Mouse (Mus musculus): ENCODE measurements at regions not wholly inside any gene's neighbourhood (a gene's known extent, or its start where the extent isn't known, plus 50 kb on each side); places are given as distances from the start of the nearest gene placed in this dataset.

DNA sequence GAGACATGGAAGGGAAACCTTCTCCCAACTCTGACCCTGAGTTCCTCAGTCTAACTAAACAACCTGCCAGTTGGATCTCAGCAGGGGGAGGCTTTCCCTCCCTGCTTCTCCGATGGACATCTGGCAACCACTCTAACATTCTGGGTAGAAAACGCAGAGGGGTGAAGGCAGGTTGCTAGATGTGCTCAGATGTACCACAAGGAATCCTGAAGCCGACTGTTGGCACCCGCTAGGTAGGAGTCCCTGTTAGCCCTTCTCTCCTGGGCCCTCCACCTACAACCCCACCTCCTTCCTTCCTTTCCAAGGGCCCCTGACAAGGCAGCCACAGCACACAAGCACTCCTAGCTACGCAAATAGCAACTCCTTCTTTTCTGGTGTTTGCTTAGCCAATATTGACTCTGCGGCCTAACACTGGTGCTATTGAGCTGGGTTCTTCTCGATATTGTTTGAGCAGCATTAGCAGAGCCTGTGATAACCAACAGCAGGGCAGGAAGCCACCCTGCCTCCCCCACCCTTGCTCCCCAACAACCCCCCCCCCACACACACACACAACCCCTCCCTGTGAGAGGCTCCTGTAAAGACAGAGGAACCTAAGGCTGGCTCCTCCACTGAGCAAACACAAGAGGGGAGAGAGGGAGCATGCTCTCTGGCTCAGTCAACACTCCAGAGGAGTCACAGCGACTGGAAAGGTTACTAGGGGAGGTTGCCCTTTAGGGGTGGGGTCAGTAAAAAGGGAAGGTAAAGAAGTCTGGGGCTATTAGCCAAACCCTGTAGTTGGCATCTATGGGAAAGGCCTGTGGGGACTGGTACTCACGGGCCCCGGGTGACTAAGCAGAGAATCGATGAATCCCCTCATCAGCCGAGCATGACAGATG, 105.8 kb downstream of the Rplp1 start:
- ATAC-seq (ENCODE audit: insufficient read depth) (peak; percentile 69), DNase-seq (ENCODE audit: low read depth in 3 of 3, low spot score in 3 of 3) (peak in 2 of 3 experiments; percentile 20 to 30)
- H3K27ac ChIP-seq, result no peak overlapping the region
- TF ChIP-seq CTCF (IDR thresholded peaks at IDR 0.05; ENCODE audit: low read depth), result no peak
- no peak for TF ChIP-seq EP300 (IDR thresholded peaks at IDR 0.05; ENCODE audit: low read depth)
- H3K9me3 ChIP-seq (ENCODE audit: control insufficient read depth, low read length), result no peaks in the 10 kb centered on the region
- no peaks in the 10 kb centered on the region for H3K36me3 ChIP-seq (replicated peaks; ENCODE audit: control insufficient read depth, insufficient read depth, low read depth)
- H3K9ac ChIP-seq (replicated peaks), result no peak overlapping the region
- WGBS (ENCODE audit: insufficient replicate concordance), result 57% methylated on average over 12 of the region's 12 CpGs
- H3K4me2 ChIP-seq (ENCODE audit: low read depth), result no peak overlapping the region; the same call in 1 of the 2 replicates
- no peaks in the 10 kb centered on the region for H3K27me3 ChIP-seq (ENCODE audit: control insufficient read depth, insufficient read depth, low read length)
- peaks cover 0 to 7% of the 10 kb centered on the region in 2 experiments; a peak in 2 of 4 replicates for H3K4me1 ChIP-seq (replicated peaks; ENCODE audit: control insufficient read depth in 2 of 2, insufficient read depth in 2 of 2, low read length in 1 of 2)
- H3K4me3 ChIP-seq (ENCODE audit: insufficient read depth in 1 of 2, low read depth in 2 of 2, low read length in 2 of 2), result no peak overlapping the region

DNA sequence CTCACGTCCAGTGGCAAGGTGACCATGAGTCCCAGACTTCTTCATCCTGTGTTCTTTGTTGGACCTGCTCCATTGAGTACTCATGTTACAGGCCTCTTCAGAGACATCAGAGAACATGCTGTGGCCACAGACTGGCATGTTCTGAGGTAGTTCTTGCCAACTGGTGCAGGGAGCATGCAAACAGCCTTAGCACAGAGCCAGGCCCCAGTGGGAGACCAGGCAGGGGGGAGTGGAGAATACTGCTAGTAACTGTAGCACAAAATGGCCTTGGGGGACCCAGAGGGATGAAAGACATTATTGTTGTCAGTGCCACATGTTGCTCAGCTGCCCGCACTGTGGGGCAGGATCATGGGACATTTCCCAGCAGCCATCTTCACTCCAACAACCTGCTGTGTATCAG, 108.4 kb downstream of the Rplp1 start:
- no peak for ATAC-seq (ENCODE audit: insufficient read depth)
- 59% methylated on average over 2 of the region's 2 CpGs for WGBS (ENCODE audit: insufficient replicate concordance)
- Histone ChIP-seq H3K27ac (no peak overlapping the region), H3K4me2 (ENCODE audit: low read depth) (no peak overlapping the region), H3K4me3 (ENCODE audit: insufficient read depth in 1 of 2, low read depth in 2 of 2, low read length in 2 of 2) (no peak overlapping the region), H3K27me3 (ENCODE audit: control insufficient read depth, insufficient read depth, low read length) (no peaks in the 10 kb centered on the region), H3K9ac (replicated peaks) (no peak overlapping the region), H3K9me3 (ENCODE audit: control insufficient read depth, low read length) (no peaks in the 10 kb centered on the region), H3K4me1 (replicated peaks; ENCODE audit: control insufficient read depth in 2 of 2, insufficient read depth in 2 of 2, low read length in 1 of 2) (peaks cover 0 to 2% of the 10 kb centered on the region in 2 experiments; a peak in 1 of 4 replicates), H3K36me3 (replicated peaks; ENCODE audit: control insufficient read depth, insufficient read depth, low read depth) (no peaks in the 10 kb centered on the region)
- no peak for DNase-seq (ENCODE audit: low read depth in 3 of 3, low spot score in 3 of 3)
- TF ChIP-seq CTCF (IDR thresholded peaks at IDR 0.05; ENCODE audit: low read depth), result no peak
- TF ChIP-seq EP300 (IDR thresholded peaks at IDR 0.05; ENCODE audit: low read depth), result no peak

DNA sequence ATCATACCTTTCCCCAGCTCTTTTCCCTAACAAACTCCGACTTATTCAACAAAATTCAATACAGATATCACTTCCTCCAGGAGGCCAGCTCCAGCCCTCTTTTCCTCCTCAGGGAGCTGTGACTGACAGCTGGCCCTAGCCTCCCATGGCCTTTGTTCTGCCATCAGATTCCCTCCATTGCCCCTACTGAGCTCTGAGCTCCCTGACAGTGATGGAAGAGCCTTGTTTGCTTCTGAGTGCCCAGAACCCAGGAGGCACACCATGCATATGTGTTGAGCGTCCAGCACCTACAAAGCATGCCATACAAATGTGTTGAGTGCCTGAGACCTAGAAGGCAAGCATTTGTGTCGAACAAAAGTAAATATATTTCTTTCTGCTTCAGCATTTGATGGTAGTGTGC, 110.8 kb downstream of the Rplp1 start:
- Histone ChIP-seq H3K36me3 (replicated peaks; ENCODE audit: control insufficient read depth, insufficient read depth, low read depth) (no peaks in the 10 kb centered on the region), H3K9me3 (ENCODE audit: control insufficient read depth, low read length) (no peaks in the 10 kb centered on the region), H3K9ac (replicated peaks) (no peak overlapping the region), H3K4me3 (ENCODE audit: insufficient read depth in 1 of 2, low read depth in 2 of 2, low read length in 2 of 2) (no peak overlapping the region), H3K4me1 (replicated peaks; ENCODE audit: control insufficient read depth in 2 of 2, insufficient read depth in 2 of 2, low read length in 1 of 2) (peaks cover 0 to 3% of the 10 kb centered on the region in 2 experiments; a peak in 1 of 4 replicates), H3K27me3 (ENCODE audit: control insufficient read depth, insufficient read depth, low read length) (no peaks in the 10 kb centered on the region), H3K27ac (no peak overlapping the region), H3K4me2 (ENCODE audit: low read depth) (no peak overlapping the region)
- no peak for TF ChIP-seq CTCF (IDR thresholded peaks at IDR 0.05; ENCODE audit: low read depth)
- TF ChIP-seq EP300 (IDR thresholded peaks at IDR 0.05; ENCODE audit: low read depth), result no peak
- ATAC-seq (ENCODE audit: insufficient read depth), result no peak
- DNase-seq (ENCODE audit: low read depth in 3 of 3, low spot score in 3 of 3), result no peak
- 43% methylated on average over 3 of the region's 3 CpGs for WGBS (ENCODE audit: insufficient replicate concordance)

DNA sequence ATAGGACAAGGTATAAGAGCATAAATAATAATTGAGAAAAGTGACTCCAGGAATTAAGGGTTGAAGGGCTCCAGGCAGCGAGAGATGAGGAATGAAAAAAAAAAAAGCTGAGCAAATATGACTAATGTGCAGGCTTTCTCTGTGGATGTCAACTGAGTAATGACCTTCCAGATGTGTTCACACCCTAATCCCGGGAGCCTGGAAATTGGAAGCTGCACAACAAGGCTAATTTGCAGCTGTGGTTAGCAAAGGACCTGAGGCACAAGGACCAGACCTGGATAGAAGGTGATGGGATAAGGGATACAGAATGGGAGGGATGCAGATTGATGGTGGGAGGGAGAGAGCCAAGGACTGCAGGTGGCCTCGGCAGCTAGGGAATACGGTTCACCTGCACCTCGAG, 111.6 kb downstream of the Rplp1 start:
- ATAC-seq (ENCODE audit: insufficient read depth) (no peak), DNase-seq (ENCODE audit: low read depth in 3 of 3, low spot score in 3 of 3) (no peak)
- Histone ChIP-seq H3K27ac (no peak overlapping the region), H3K27me3 (ENCODE audit: control insufficient read depth, insufficient read depth, low read length) (no peaks in the 10 kb centered on the region), H3K4me3 (ENCODE audit: insufficient read depth in 1 of 2, low read depth in 2 of 2, low read length in 2 of 2) (no peak overlapping the region), H3K4me2 (ENCODE audit: low read depth) (no peak overlapping the region), H3K4me1 (replicated peaks; ENCODE audit: control insufficient read depth in 2 of 2, insufficient read depth in 2 of 2, low read length in 1 of 2) (peaks cover 0 to 3% of the 10 kb centered on the region in 2 experiments; a peak in 1 of 4 replicates), H3K36me3 (replicated peaks; ENCODE audit: control insufficient read depth, insufficient read depth, low read depth) (no peaks in the 10 kb centered on the region), H3K9ac (replicated peaks) (no peak overlapping the region), H3K9me3 (ENCODE audit: control insufficient read depth, low read length) (no peaks in the 10 kb centered on the region)
- TF ChIP-seq CTCF (IDR thresholded peaks at IDR 0.05; ENCODE audit: low read depth) (no peak), EP300 (IDR thresholded peaks at IDR 0.05; ENCODE audit: low read depth) (no peak)
- 62% methylated on average over 5 of the region's 5 CpGs for WGBS (ENCODE audit: insufficient replicate concordance)

DNA sequence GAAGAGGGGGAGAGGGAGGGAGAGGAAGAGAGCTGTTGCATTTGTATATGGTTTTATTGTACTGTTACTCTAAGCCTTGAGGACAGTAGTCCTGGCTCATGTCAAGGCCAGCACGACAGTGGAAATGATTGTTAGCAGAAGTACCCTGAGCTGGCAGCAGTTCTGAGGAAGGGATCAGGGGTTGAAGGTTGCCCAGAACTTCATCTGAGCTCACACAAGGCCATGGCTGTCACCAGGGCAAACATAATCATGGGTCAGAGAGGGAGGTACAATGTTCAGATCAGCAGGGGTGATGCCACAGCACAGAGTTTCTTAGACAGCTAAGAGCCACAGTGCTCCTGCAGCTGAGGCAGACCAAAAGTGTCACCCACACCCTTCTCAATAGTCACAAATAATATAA, 114.8 kb downstream of the Rplp1 start:
- Histone ChIP-seq H3K9me3 (ENCODE audit: control insufficient read depth, low read length) (no peaks in the 10 kb centered on the region), H3K27ac (no peak overlapping the region), H3K4me3 (ENCODE audit: insufficient read depth in 1 of 2, low read depth in 2 of 2, low read length in 2 of 2) (no peak overlapping the region), H3K9ac (replicated peaks) (no peak overlapping the region), H3K36me3 (replicated peaks; ENCODE audit: control insufficient read depth, insufficient read depth, low read depth) (no peaks in the 10 kb centered on the region), H3K4me1 (replicated peaks; ENCODE audit: control insufficient read depth in 2 of 2, insufficient read depth in 2 of 2, low read length in 1 of 2) (peaks cover 0 to 7% of the 10 kb centered on the region in 2 experiments; a peak in 1 of 4 replicates), H3K4me2 (ENCODE audit: low read depth) (no peak overlapping the region), H3K27me3 (ENCODE audit: control insufficient read depth, insufficient read depth, low read length) (no peaks in the 10 kb centered on the region)
- WGBS (ENCODE audit: insufficient replicate concordance), result 18% methylated on average over 1 of the region's 1 CpGs
- TF ChIP-seq CTCF (IDR thresholded peaks at IDR 0.05; ENCODE audit: low read depth) (no peak), EP300 (IDR thresholded peaks at IDR 0.05; ENCODE audit: low read depth) (no peak)
- DNase-seq (ENCODE audit: low read depth in 3 of 3, low spot score in 3 of 3) (no peak), ATAC-seq (ENCODE audit: insufficient read depth) (no peak)
